Comparison of ENCODE assay signal across 8 mouse cellular contexts in the genomic region with DNA sequence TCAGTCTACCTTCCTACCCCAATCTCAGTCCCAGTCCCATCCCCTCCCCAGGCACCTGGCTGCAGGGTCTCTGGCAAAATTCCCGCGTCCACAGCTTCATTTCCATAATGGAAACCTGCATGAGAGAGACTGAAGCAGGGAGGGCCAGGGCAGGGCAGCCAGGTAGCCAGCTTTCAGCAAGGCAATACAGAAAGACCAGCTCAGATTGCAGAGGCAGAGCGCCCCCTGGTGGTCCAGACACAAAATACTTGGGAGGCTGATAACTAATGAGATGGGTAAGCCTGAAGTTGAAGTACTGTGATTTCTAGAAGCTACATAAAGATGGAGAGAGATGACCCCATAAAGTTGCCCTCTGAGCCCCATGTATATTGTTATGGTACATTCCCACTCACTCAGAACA. TPM values are rescaled to one million over a fixed set of nuclear protein-coding genes. Genes with fewer than 3 reads are reported as not detected.
DNase-seq lines count a peak whose midpoint lies in the region; ATAC-seq and TF ChIP-seq lines count a peak whose summit lies in the region.

No protein-coding gene starts in this region.

- H3K9ac ChIP-seq in intestine, postnatal 0 days (ENCODE audit: low read depth, low read length): no peak overlapping the region
- no peak overlapping the region for H3K9ac ChIP-seq in midbrain, postnatal 0 days (replicated peaks; ENCODE audit: low read length, poor library complexity, severe bottlenecking)

- H3K27me3 ChIP-seq in intestine, postnatal 0 days (replicated peaks; ENCODE audit: control insufficient read depth, insufficient read depth, low read length): no peaks in the 10 kb centered on the region
- no peaks in the 10 kb centered on the region for H3K27me3 ChIP-seq in midbrain, postnatal 0 days (ENCODE audit: insufficient read depth, low read length)

- H3K4me2 ChIP-seq in intestine, postnatal 0 days (replicated peaks; ENCODE audit: low read depth): no peak overlapping the region
- H3K4me2 ChIP-seq in midbrain, postnatal 0 days (ENCODE audit: low read depth, low read length, poor library complexity, severe bottlenecking): no peak overlapping the region

- TF ChIP-seq CTCF in intestine, postnatal 0 days (IDR thresholded peaks at IDR 0.05; ENCODE audit: low read depth): peak; percentile 94
- peak; percentile 93 for TF ChIP-seq CTCF in midbrain, postnatal 0 days (IDR thresholded peaks at IDR 0.05)

- H3K4me1 ChIP-seq in intestine, postnatal 0 days (replicated peaks; ENCODE audit: control insufficient read depth, insufficient read depth, low read length): no peaks in the 10 kb centered on the region
- no peaks in the 10 kb centered on the region for H3K4me1 ChIP-seq in midbrain, postnatal 0 days (ENCODE audit: insufficient read depth, low read length)

- no peak overlapping the region for H3K4me3 ChIP-seq in intestine, postnatal 0 days (ENCODE audit: low read depth, low read length)
- H3K4me3 ChIP-seq in midbrain, postnatal 0 days (ENCODE audit: low read depth, low read length): no peak overlapping the region

- H3K9me3 ChIP-seq in intestine, postnatal 0 days (ENCODE audit: control insufficient read depth): no peaks in the 10 kb centered on the region
- H3K9me3 ChIP-seq in midbrain, postnatal 0 days (ENCODE audit: low read length): no peaks in the 10 kb centered on the region

- H3K27ac ChIP-seq in intestine, postnatal 0 days (ENCODE audit: low read depth, low read length): no peak overlapping the region
- H3K27ac ChIP-seq in midbrain, postnatal 0 days (ENCODE audit: low read depth, low read length): no peak overlapping the region

- peak; percentile 54; the same call in 1 of the 2 replicates for ATAC-seq in intestine, postnatal 0 days
- peak; percentile 53; the same call in 1 of the 2 replicates for ATAC-seq in midbrain, postnatal 0 days (ENCODE audit: low FRiP score)

- peak; percentile 53 to 69 for DNase-seq in urinary bladder, adult 18-20 months (ENCODE audit: low spot score in 2 of 2)
- no peak for DNase-seq in urinary bladder, postnatal 10 days (ENCODE audit: low spot score)
- peak; percentile 74 to 83 for DNase-seq in cerebellum, postnatal 4 days (ENCODE audit: low spot score in 2 of 2)
- DNase-seq in gastrocnemius, adult 18-20 months (ENCODE audit: low spot score): peak; percentile 59
- peak; percentile 70 to 74 for DNase-seq in left cerebral cortex, postnatal 36 days (ENCODE audit: low spot score in 2 of 2)
- peak; percentile 78 for DNase-seq in midbrain, postnatal 0 days (ENCODE audit: low spot score)
- DNase-seq in spleen, postnatal 4 days (ENCODE audit: low spot score in 2 of 2): peak; percentile 70 to 91

- H3K36me3 ChIP-seq in intestine, postnatal 0 days (ENCODE audit: control insufficient read depth, insufficient read depth): no peaks in the 10 kb centered on the region
- H3K36me3 ChIP-seq in midbrain, postnatal 0 days (ENCODE audit: insufficient read depth, low read length): no peaks in the 10 kb centered on the region

- intact Hi-C loops in left cerebral cortex, postnatal 36 days (cut with DNase I): loop anchor here (5.0 kb wide), 1 partner anchor 34 kb away; a partner anchor contains a TSS

- WGBS in intestine, postnatal 0 days: 0% methylated on average over 3 of the region's 3 CpGs
- 0% methylated on average over 3 of the region's 3 CpGs for WGBS in midbrain, postnatal 0 days

RNA-seq across cellular contexts. Expression of a gene that starts 16.4 kb away (rescaled TPM):
- not detected for total RNA-seq in gastrocnemius, adult 18-20 months (2021)
- 0.05 TPM in 1 of 2 replicates, not detected in the other for polyA plus RNA-seq in intestine, postnatal 0 days (2015; fragmentation: Nextera tagmentation; extraction: Ambion mirVana)
- total RNA-seq in left cerebral cortex, postnatal 36 days (2021): under 1 TPM in 1 of 2 experiments, not detected in 1; 0.10 TPM
- 0.19 TPM in 1 of 2 replicates, not detected in the other for total RNA-seq in midbrain, postnatal 0 days (2014; rRNA removed)
- 0.15 TPM in 1 of 2 replicates, not detected in the other for polyA plus RNA-seq in midbrain, postnatal 0 days (2015; fragmentation: Nextera tagmentation; extraction: Ambion mirVana)

RNA-seq across cellular contexts. Expression of a gene that starts 19.9 kb away (rescaled TPM):
- under 1 TPM; 0.32 to 0.57 TPM for total RNA-seq in gastrocnemius, adult 18-20 months (2021)
- 12.4 and 12.6 TPM in 2 replicates for polyA plus RNA-seq in intestine, postnatal 0 days (2015; fragmentation: Nextera tagmentation; extraction: Ambion mirVana)
- 1 to 10 TPM; 4.1 to 4.7 TPM for total RNA-seq in left cerebral cortex, postnatal 36 days (2021)
- total RNA-seq in midbrain, postnatal 0 days (2014; rRNA removed): 18.3 and 18.4 TPM in 2 replicates
- polyA plus RNA-seq in midbrain, postnatal 0 days (2015; fragmentation: Nextera tagmentation; extraction: Ambion mirVana): 18.0 and 18.3 TPM in 2 replicates

RNA-seq across cellular contexts. Expression of a gene that starts 22.4 kb away (rescaled TPM):
- total RNA-seq in gastrocnemius, adult 18-20 months (2021): under 1 TPM in 1 of 2 experiments, not detected in 1; 0.21 TPM
- 0.23 and 0.34 TPM in 2 replicates for polyA plus RNA-seq in intestine, postnatal 0 days (2015; fragmentation: Nextera tagmentation; extraction: Ambion mirVana)
- under 1 TPM in 1 of 2 experiments, not detected in 1; 0.30 TPM for total RNA-seq in left cerebral cortex, postnatal 36 days (2021)
- total RNA-seq in midbrain, postnatal 0 days (2014; rRNA removed): 0.19 and 0.55 TPM in 2 replicates
- polyA plus RNA-seq in midbrain, postnatal 0 days (2015; fragmentation: Nextera tagmentation; extraction: Ambion mirVana): 0.25 TPM in 1 of 2 replicates, not detected in the other

RNA-seq across cellular contexts. Expression of a gene that starts 27.2 kb away (rescaled TPM):
- not detected for total RNA-seq in gastrocnemius, adult 18-20 months (2021)
- 0.38 and 0.42 TPM in 2 replicates for polyA plus RNA-seq in intestine, postnatal 0 days (2015; fragmentation: Nextera tagmentation; extraction: Ambion mirVana)
- not detected for total RNA-seq in left cerebral cortex, postnatal 36 days (2021)
- total RNA-seq in midbrain, postnatal 0 days (2014; rRNA removed): 0.60 and 0.99 TPM in 2 replicates
- 0.31 and 0.56 TPM in 2 replicates for polyA plus RNA-seq in midbrain, postnatal 0 days (2015; fragmentation: Nextera tagmentation; extraction: Ambion mirVana)

RNA-seq across cellular contexts. Expression of a gene that starts 28.9 kb away (rescaled TPM):
- 10 to 100 TPM; 19.6 to 99.5 TPM for total RNA-seq in gastrocnemius, adult 18-20 months (2021)
- 46.6 and 50.9 TPM in 2 replicates for polyA plus RNA-seq in intestine, postnatal 0 days (2015; fragmentation: Nextera tagmentation; extraction: Ambion mirVana)
- total RNA-seq in left cerebral cortex, postnatal 36 days (2021): 1 to 10 TPM; 8.8 to 9.9 TPM
- 3.9 and 4.2 TPM in 2 replicates for total RNA-seq in midbrain, postnatal 0 days (2014; rRNA removed)
- polyA plus RNA-seq in midbrain, postnatal 0 days (2015; fragmentation: Nextera tagmentation; extraction: Ambion mirVana): 3.3 TPM in 2 replicates
